Mouse (Mus musculus) stomach, postnatal 0 days (tissue): ENCODE results near the gene Gsg1. TPM values are rescaled to one million over a fixed set of nuclear protein-coding genes. Genes with fewer than 3 reads are reported as not detected.

Experiments
- ATAC-seq: fragments of 200-750 bp; cut with Nextera tagmentation; 2 replicates; pipeline ENCODE4 v1.8.0; 2017; ENCODE audit not compliant: low FRiP score, low TSS enrichment
- DNase-seq: peaks from one replicate; pipeline ENCODE4 v3.0.0-alpha.2; 2016; ENCODE audit warnings: low spot score
- H3K27ac ChIP-seq: fragments of 300-500 bp; sonication (generic); replicated peaks from 2 replicates; pipeline ENCODE4 v1.5.1; 2014; ENCODE audit warnings: mild to moderate bottlenecking, control low read depth
- H3K27me3 ChIP-seq: fragments of 300-500 bp; sonication (generic); 2 replicates; pipeline ENCODE4 v1.6.1; 2014; ENCODE audit warnings: low read length; ENCODE audit not compliant: control insufficient read depth, insufficient read depth
- H3K36me3 ChIP-seq: fragments of 300-500 bp; sonication (generic); 2 replicates; pipeline ENCODE4 v1.6.1; 2014; ENCODE audit warnings: low read length, mixed read lengths; ENCODE audit not compliant: control insufficient read depth, insufficient read depth
- H3K4me1 ChIP-seq: fragments of 300-500 bp; sonication (generic); replicated peaks from 2 replicates; pipeline ENCODE4 v1.6.1; 2014; ENCODE audit warnings: antibody characterized with exemption; ENCODE audit not compliant: control insufficient read depth, insufficient read depth
- H3K4me2 ChIP-seq: fragments of 300-500 bp; sonication (generic); replicated peaks from 2 replicates; pipeline ENCODE4 v1.6.1; 2014; ENCODE audit warnings: low read depth, mild to moderate bottlenecking, control low read depth, moderate library complexity
- H3K4me3 ChIP-seq: fragments of 300-500 bp; sonication (generic); 2 replicates; pipeline ENCODE4 v1.5.1; 2014; ENCODE audit warnings: low read depth, low read length, control low read depth
- H3K9ac ChIP-seq: fragments of 300-500 bp; sonication (generic); 2 replicates; pipeline ENCODE4 v1.6.1; 2014; ENCODE audit warnings: mild to moderate bottlenecking, low read length, control low read depth, mixed read lengths
- H3K9me3 ChIP-seq: fragments of 300-500 bp; sonication (generic); 2 replicates; pipeline ENCODE4 v1.6.1; 2016; ENCODE audit warnings: low read length; ENCODE audit not compliant: control insufficient read depth
- CTCF ChIP-seq: IDR thresholded peaks from 2 replicates; pipeline ENCODE4 v1.5.1; 2016; ENCODE audit warnings: antibody characterized with exemption, low read depth, mild to moderate bottlenecking, moderate library complexity
- EP300 ChIP-seq: optimal IDR thresholded peaks from 2 replicates; pipeline ENCODE3; 2016; ENCODE audit warnings: antibody characterized with exemption
- WGBS: fragments of 180-500 bp; shearing (Covaris S2); extraction: QIAGEN DNeasy Blood & Tissue Kit; methylation state at CpG from one replicate; pipeline ENCODE4 v1.1.7; 2014; 5-methylcytosine and 5-hydroxymethylcytosine counted together
- polyA plus RNA-seq: library from polyadenylated mRNA; unstranded; fragments of >200 nt; fragmentation: Nextera tagmentation; extraction: Ambion mirVana; gene quantifications from 2 replicates; pipeline ENCODE4 v1.2.1, GENCODE M21; 2015

Gsg1 gene
- polyA plus RNA-seq, 1 experiment from 2014 or later: 0.50 TPM

DNA sequence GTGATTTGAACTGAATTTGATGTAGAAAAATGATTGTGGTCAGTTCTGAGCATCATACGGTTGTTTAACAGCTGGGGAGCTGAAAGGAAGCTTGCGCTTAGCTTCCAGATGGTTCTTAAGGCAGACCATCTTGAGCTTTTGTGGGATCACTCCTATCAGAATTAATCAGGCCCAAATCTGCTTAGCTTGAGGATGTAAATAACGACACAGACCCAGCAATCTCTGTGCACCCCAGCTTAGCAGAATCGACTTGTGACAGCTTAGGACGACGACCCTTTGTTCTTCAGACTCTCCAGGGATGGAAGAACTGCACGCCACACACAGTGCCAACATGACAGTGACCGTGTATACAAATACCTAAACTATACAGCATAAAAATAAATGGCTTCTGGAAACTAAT lies 8.6 kb downstream of the Gsg1 start:
- no peak overlapping the region for H3K4me3 ChIP-seq
- no peak overlapping the region for H3K27ac ChIP-seq
- H3K27me3 ChIP-seq: no peaks in the 10 kb centered on the region
- H3K9ac ChIP-seq: no peak overlapping the region
- no peak for DNase-seq
- no peak for TF ChIP-seq EP300
- no peak for TF ChIP-seq CTCF
- no peaks in the 10 kb centered on the region for H3K9me3 ChIP-seq
- no peaks in the 10 kb centered on the region for H3K36me3 ChIP-seq
- no peaks in the 10 kb centered on the region for H3K4me1 ChIP-seq
- no peak overlapping the region for H3K4me2 ChIP-seq
- ATAC-seq: no peak
- 65% methylated on average over 8 of the region's 8 CpGs for WGBS

DNA sequence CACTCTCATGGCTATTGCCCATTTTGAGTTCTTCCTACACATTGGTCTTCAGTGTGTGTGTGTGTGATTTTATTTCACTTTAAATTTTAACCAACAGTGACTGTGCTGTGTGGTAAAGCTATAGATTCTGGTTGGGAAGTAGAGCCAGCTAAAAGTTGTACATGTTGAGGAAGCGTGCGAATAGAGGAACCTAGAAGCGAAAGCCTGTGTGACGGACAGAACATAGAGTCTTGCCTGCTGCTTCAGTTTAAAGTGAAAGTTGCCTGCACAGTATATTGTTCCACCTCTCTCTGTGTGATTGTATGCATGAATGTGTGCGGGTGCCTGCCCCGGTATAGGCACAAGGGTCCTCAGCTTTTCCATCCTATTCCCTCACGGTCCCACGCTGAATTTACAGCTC lies 13.8 kb downstream of the Gsg1 start:
- H3K4me1 ChIP-seq: no peaks in the 10 kb centered on the region
- H3K27me3 ChIP-seq: no peaks in the 10 kb centered on the region
- ATAC-seq (no peak), DNase-seq (no peak)
- H3K9ac ChIP-seq: no peak overlapping the region
- H3K9me3 ChIP-seq: no peaks in the 10 kb centered on the region
- no peak for TF ChIP-seq EP300
- TF ChIP-seq CTCF: no peak
- H3K36me3 ChIP-seq: no peaks in the 10 kb centered on the region
- H3K4me3 ChIP-seq: no peak overlapping the region
- WGBS: 94% methylated on average over 8 of the region's 8 CpGs
- no peak overlapping the region for H3K4me2 ChIP-seq
- no peak overlapping the region for H3K27ac ChIP-seq

DNA sequence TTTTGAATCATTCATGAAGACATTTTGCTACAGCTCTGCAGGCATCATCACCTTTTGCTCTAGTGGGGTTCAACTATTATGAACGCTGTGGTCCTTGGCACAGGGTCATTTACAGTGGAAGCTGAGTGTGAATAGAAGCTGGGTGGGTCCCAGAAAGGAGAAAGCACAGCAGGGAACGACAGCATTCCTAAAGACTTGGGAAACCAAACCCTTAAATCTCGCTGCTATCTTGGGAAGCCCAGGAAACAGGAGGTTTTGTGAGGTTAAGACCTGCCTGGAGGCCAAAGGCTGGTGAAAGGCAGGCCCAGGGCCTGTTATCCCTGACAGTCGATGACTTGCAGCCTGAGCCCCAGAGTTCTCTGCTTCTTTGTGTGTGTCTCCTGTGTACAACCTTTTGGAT lies 15.9 kb downstream of the Gsg1 start:
- no peak for ATAC-seq
- WGBS: 41% methylated on average over 4 of the region's 4 CpGs
- Histone ChIP-seq H3K4me2 (no peak overlapping the region), H3K36me3 (no peaks in the 10 kb centered on the region), H3K9me3 (no peaks in the 10 kb centered on the region), H3K9ac (no peak overlapping the region), H3K4me1 (no peaks in the 10 kb centered on the region), H3K27me3 (no peaks in the 10 kb centered on the region), H3K27ac (no peak overlapping the region), H3K4me3 (no peak overlapping the region)
- TF ChIP-seq CTCF: no peak
- no peak for TF ChIP-seq EP300
- no peak for DNase-seq

DNA sequence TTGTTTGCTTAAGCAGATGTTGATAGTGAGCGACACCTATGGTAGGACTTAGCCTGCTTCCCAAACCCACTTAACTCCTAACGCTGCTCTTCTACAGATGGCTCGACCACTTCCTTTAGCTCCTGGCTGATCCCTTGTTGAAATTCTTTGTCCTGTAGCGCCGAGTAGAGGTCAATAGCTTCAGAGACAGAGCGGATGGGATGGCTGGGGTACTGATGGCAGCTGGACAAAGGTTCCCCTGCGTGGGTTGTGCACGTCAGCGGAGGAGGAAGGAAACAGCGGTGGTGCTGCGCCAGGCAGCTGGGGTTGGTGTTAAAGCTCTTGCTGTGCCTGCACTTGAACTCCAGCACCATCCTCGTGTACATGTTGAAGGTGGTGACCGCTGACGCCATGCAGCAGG lies 16.8 kb downstream of the Gsg1 start:
- Histone ChIP-seq H3K9ac (no peak overlapping the region), H3K4me2 (no peak overlapping the region), H3K36me3 (peaks cover under 1% of the 10 kb centered on the region; the same call in 1 of the 2 replicates), H3K27me3 (no peaks in the 10 kb centered on the region), H3K27ac (no peak overlapping the region), H3K9me3 (no peaks in the 10 kb centered on the region), H3K4me3 (no peak overlapping the region), H3K4me1 (no peaks in the 10 kb centered on the region)
- no peak for DNase-seq
- TF ChIP-seq EP300: no peak
- peak; percentile 53 for TF ChIP-seq CTCF
- 58% methylated on average over 14 of the region's 14 CpGs for WGBS
- peak; percentile 38 for ATAC-seq

DNA sequence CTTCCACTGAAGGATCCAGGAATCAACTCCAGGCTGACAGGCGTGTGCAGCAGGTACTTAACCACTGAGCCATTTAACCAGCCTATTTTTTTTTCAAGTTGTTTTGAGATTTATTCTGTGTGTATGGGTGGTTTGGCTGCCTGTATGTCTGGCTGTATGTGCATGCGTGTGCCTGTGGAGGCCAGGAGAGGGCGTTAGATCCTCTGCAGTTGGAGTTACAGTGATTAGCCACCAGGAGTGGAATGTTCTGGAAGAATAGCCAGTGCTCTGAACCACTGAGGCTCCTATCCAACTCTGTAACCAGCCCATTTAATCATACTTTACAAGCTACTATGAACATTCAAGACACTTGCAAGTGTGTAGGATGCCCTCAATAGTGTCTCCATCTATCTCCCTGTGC lies 17.6 kb downstream of the Gsg1 start:
- 84% methylated on average over 3 of the region's 3 CpGs for WGBS
- Histone ChIP-seq H3K4me2 (no peak overlapping the region), H3K4me3 (no peak overlapping the region), H3K27ac (no peak overlapping the region), H3K36me3 (peaks cover 3% of the 10 kb centered on the region; the same call in 1 of the 2 replicates), H3K4me1 (no peaks in the 10 kb centered on the region), H3K9me3 (no peaks in the 10 kb centered on the region), H3K27me3 (no peaks in the 10 kb centered on the region), H3K9ac (no peak overlapping the region)
- ATAC-seq: no peak
- no peak for DNase-seq
- TF ChIP-seq EP300: no peak
- peak; percentile 59 for TF ChIP-seq CTCF

DNA sequence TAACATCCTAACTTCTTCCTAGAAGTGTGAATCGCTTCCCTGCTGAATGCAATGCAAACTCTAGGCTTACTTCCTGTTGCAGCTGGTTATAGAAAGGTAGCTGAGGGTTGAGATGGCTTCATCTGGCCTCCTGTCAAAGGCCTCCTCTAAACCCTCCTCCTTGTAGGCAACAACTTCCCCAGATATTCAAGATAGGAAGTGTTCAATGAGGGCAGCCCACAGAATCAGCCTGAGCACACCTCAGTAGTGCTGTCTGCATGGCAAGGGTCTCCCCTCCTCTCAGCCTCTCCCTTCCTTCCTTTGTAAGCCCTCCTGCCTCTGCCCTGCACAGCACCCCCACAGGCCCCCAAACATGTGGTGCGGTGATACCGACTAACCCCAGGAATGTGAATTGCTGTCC lies 18.4 kb downstream of the Gsg1 start:
- 86% methylated on average over 3 of the region's 3 CpGs for WGBS
- no peak overlapping the region for H3K27ac ChIP-seq

More for the DNA sequence above, 18.4 kb downstream of the Gsg1 start:
- Histone ChIP-seq H3K4me2 (no peak overlapping the region), H3K36me3 (peaks cover 3% of the 10 kb centered on the region; the same call in 1 of the 2 replicates), H3K9me3 (no peaks in the 10 kb centered on the region), H3K4me1 (no peaks in the 10 kb centered on the region), H3K4me3 (no peak overlapping the region), H3K27me3 (no peaks in the 10 kb centered on the region), H3K9ac (no peak overlapping the region)
- TF ChIP-seq EP300: no peak
- no peak for TF ChIP-seq CTCF
- DNase-seq (no peak), ATAC-seq (no peak)
